Mouse (Mus musculus) monocyte, adult 2 months (primary cell): ENCODE measurements around the gene Asxl2.
"Not testable (repeated sequence)": the region's sequence is repeated elsewhere in the genome, so short reads cannot be mapped to it uniquely, and the experiment has no call there.

ENCODE experiments used
- DNase-seq, 2 experiments: peaks; one replicate each; pipeline ENCODE4 v3.0.0; 2022; ENCODE audit warnings: low spot score in 2 of 2, low read depth in 1 of 2

Asxl2 gene

GRCm38 (mm10) chr12:3427067-3427889 lies 621 bp downstream of the Asxl2 start:
- DNase-seq = peak; percentile 40 to 56

- no peak for DNase-seq
These were observed 1.5 kb downstream of the Asxl2 start for GRCm38 (mm10) chr12:3427891-3428775.

GRCm38 (mm10) chr12:3429681-3430442 lies 3.2 kb downstream of the Asxl2 start:
- DNase-seq = no peak

- no peak for DNase-seq
These were observed 3.7 kb downstream of the Asxl2 start for GRCm38 (mm10) chr12:3430443-3430753.

GRCm38 (mm10) chr12:3430985-3431384 lies 4.3 kb downstream of the Asxl2 start:
- no peak for DNase-seq

- no peak for DNase-seq
These were observed 7.1 kb downstream of the Asxl2 start for GRCm38 (mm10) chr12:3433736-3434135.

- no peak for DNase-seq
These were observed 9.8 kb downstream of the Asxl2 start for GRCm38 (mm10) chr12:3436446-3436845.

GRCm38 (mm10) chr12:3437815-3438214 lies 11.2 kb downstream of the Asxl2 start:
- no peak for DNase-seq

- no peak for DNase-seq
These were observed 14.3 kb downstream of the Asxl2 start for GRCm38 (mm10) chr12:3440916-3441315.

- no peak for DNase-seq
These were observed 14.7 kb downstream of the Asxl2 start for GRCm38 (mm10) chr12:3441361-3441760.

GRCm38 (mm10) chr12:3453554-3453953 lies 26.9 kb downstream of the Asxl2 start:
- DNase-seq = no peak

- DNase-seq = no peak
These were observed 36.4 kb downstream of the Asxl2 start for GRCm38 (mm10) chr12:3463087-3463486.

GRCm38 (mm10) chr12:3499662-3500061 lies 73.0 kb downstream of the Asxl2 start:
- no peak for DNase-seq

GRCm38 (mm10) chr12:3500071-3500470 lies 73.4 kb downstream of the Asxl2 start:
- DNase-seq = no peak

GRCm38 (mm10) chr12:3518665-3519297 lies 92.1 kb downstream of the Asxl2 start:
- no peak for DNase-seq

GRCm38 (mm10) chr12:3521806-3522205 lies 95.1 kb downstream of the Asxl2 start:
- DNase-seq = not testable (repeated sequence)

- no peak for DNase-seq
These were observed 98.9 kb downstream of the Asxl2 start for GRCm38 (mm10) chr12:3525536-3525935.

- DNase-seq = not testable (repeated sequence)
These were observed 108.8 kb downstream of the Asxl2 start for GRCm38 (mm10) chr12:3535446-3535845.

GRCm38 (mm10) chr12:3537616-3538015 lies 111.0 kb downstream of the Asxl2 start:
- DNase-seq = no peak

GRCm38 (mm10) chr12:3538036-3538435 lies 111.4 kb downstream of the Asxl2 start:
- no peak for DNase-seq

GRCm38 (mm10) chr12:3539605-3540004 lies 112.9 kb downstream of the Asxl2 start:
- DNase-seq = no peak
